Mouse (Mus musculus): ENCODE data around the gene Dennd2c. TPM values are rescaled to one million over a fixed set of nuclear protein-coding genes. Genes with fewer than 3 reads are reported as not detected.
"Not testable (repeated sequence)": the region's sequence is repeated elsewhere in the genome, so short reads cannot be mapped to it uniquely, and the experiment has no call there.

Gene Dennd2c
- polyA plus RNA-seq, 1 experiment, result 0.15 TPM

DNA sequence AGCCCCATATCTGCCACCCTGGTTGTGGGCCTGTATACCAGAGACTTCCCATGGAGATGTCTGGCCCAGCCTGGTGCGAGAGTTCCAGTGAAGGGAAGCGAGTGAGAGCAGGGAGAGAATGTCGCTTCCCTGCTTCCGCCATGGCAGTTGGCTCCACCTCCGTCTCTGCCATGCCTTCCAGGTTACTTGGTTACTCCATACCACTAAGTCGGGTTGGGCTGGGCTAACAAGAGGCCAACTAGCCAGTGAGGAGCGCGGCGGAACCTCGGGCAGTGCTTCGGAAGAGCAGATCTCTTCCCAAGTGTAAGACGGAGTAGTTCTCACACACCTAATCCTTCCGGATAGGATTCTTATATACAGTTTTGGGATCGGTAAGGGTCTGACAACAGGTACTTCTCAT is 80.4 kb downstream of the Dennd2c start:
- no peaks in the 10 kb centered on the region for H3K4me1 ChIP-seq (ENCODE audit: control insufficient read depth, insufficient read depth, insufficient read length, low read length)
- no peak overlapping the region for H3K27ac ChIP-seq (ENCODE audit: insufficient read depth, low read depth, low read length)
- H3K36me3 ChIP-seq (ENCODE audit: control insufficient read depth, insufficient read depth, low read length), result peaks cover 9% of the 10 kb centered on the region
- H3K4me3 ChIP-seq (ENCODE audit: low read depth, low read length), result no peak overlapping the region
- H3K27me3 ChIP-seq (ENCODE audit: control insufficient read depth, insufficient read depth, low read length), result no peaks in the 10 kb centered on the region
- 83% methylated on average over 14 of the region's 14 CpGs for WGBS
- TF ChIP-seq POLR2A (IDR thresholded peaks at IDR 0.05; ENCODE audit: low read depth, low read length), result no peak
- TF ChIP-seq CTCF (IDR thresholded peaks at IDR 0.05; ENCODE audit: extremely low read depth, insufficient read length, insufficient replicate concordance, low read depth, low read length), result no peak

DNA sequence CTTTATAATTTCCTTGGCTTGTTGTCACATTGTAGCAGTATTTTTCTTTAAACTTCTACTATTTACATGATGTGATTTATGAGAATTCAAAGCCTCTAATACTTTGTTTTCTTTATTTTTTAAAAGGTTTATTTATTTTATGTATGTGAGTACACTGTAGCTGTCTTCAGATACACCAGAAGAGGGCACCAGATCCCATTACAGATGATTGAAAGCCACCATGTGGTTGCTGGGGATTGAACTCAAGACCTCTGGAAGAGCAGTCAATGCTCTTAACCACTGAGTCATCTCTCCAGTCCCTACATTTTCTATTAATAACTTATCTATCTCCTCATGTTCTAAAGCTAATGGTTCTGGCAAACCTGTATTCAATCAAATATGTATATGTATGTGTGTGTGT is 82.1 kb downstream of the Dennd2c start:
- not testable (repeated sequence) for H3K4me3 ChIP-seq (ENCODE audit: low read depth, low read length); H3K27ac ChIP-seq (ENCODE audit: insufficient read depth, low read depth, low read length); H3K4me1 ChIP-seq (ENCODE audit: control insufficient read depth, insufficient read depth, insufficient read length, low read length); H3K36me3 ChIP-seq (ENCODE audit: control insufficient read depth, insufficient read depth, low read length); H3K27me3 ChIP-seq (ENCODE audit: control insufficient read depth, insufficient read depth, low read length)

DNA sequence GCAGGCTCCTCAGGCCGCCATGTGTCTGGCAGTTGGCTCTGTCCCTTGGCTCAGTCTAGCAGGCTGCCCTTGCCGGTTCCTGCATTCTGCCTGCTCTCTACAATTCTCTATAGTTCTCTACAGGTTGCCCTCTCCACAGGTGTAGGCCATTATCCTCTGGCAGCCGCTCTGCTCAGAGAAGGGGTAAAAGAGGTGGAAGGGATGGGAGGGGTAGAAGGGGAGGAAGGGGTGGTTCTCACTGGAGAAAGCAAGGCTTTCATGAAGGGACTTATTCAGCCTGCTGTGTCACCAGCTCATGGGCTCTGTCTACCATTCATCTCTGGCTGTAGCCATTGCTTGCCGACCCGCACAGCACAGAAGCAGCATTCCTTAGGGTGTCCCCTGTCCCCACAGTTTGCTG is 86.0 kb downstream of the Dennd2c start:
- Histone ChIP-seq H3K4me3 (ENCODE audit: low read depth, low read length) (no peak overlapping the region), H3K36me3 (ENCODE audit: control insufficient read depth, insufficient read depth, low read length) (no peaks in the 10 kb centered on the region), H3K4me1 (ENCODE audit: control insufficient read depth, insufficient read depth, insufficient read length, low read length) (no peaks in the 10 kb centered on the region), H3K27ac (ENCODE audit: insufficient read depth, low read depth, low read length) (no peak overlapping the region), H3K27me3 (ENCODE audit: control insufficient read depth, insufficient read depth, low read length) (no peaks in the 10 kb centered on the region)
- WGBS, result 89% methylated on average over 5 of the region's 5 CpGs
- TF ChIP-seq POLR2A (IDR thresholded peaks at IDR 0.05; ENCODE audit: low read depth, low read length) (no peak), CTCF (IDR thresholded peaks at IDR 0.05; ENCODE audit: extremely low read depth, insufficient read length, insufficient replicate concordance, low read depth, low read length) (no peak)

DNA sequence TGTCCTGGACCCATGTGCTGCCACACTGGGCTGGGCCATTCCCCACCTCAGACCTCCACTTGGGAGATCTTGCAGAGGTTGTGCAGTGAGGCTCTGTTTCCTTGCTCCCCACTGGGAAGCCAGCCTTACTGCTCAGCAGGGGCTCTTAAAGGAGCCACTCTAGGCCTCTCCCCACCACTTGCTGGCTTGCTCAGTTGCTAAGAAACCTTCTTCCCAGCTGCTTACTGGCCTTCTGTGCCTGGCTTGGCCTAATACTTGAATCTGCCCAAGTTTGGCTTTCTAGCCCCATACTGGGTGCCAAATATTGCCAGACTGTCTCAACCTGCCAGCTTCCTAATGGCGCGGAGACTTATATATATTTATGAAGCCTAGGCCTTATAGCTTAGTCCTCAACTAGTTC is 86.5 kb downstream of the Dennd2c start:
- WGBS, result 96% methylated on average over 2 of the region's 2 CpGs
- no peaks in the 10 kb centered on the region for H3K36me3 ChIP-seq (ENCODE audit: control insufficient read depth, insufficient read depth, low read length)
- H3K27ac ChIP-seq (ENCODE audit: insufficient read depth, low read depth, low read length), result no peak overlapping the region

DNA sequence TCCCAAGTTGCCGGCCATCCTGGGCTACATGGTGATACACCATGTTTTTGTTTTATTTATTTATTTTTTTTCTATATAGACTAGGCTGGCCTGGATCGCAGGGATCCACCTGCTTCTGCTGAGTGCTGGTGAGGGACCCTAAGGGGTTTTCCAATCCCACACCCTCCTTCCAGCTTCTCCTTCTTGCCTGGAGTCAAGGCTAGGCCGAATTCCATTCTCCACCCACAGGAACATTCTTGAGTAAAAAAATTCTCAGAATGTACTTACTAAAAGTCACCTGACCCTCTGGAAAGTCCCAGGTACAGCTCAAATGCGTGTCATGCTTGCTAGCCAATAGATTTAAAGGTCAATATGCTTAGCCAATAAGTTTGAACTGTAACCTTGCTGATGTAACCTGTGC is 89.8 kb downstream of the Dennd2c start:
- WGBS, result 93% methylated on average over 4 of the region's 4 CpGs
- TF ChIP-seq CTCF (IDR thresholded peaks at IDR 0.05; ENCODE audit: extremely low read depth, insufficient read length, insufficient replicate concordance, low read depth, low read length), result no peak
- TF ChIP-seq POLR2A (IDR thresholded peaks at IDR 0.05; ENCODE audit: low read depth, low read length), result no peak
- H3K4me1 ChIP-seq (ENCODE audit: control insufficient read depth, insufficient read depth, insufficient read length, low read length), result no peaks in the 10 kb centered on the region

More for the DNA sequence above, 86.5 kb downstream of the Dennd2c start:
- no peaks in the 10 kb centered on the region for H3K27me3 ChIP-seq (ENCODE audit: control insufficient read depth, insufficient read depth, low read length)
- H3K4me1 ChIP-seq (ENCODE audit: control insufficient read depth, insufficient read depth, insufficient read length, low read length), result no peaks in the 10 kb centered on the region
- TF ChIP-seq CTCF (IDR thresholded peaks at IDR 0.05; ENCODE audit: extremely low read depth, insufficient read length, insufficient replicate concordance, low read depth, low read length) (no peak), POLR2A (IDR thresholded peaks at IDR 0.05; ENCODE audit: low read depth, low read length) (no peak)
- H3K4me3 ChIP-seq (ENCODE audit: low read depth, low read length), result no peak overlapping the region

DNA sequence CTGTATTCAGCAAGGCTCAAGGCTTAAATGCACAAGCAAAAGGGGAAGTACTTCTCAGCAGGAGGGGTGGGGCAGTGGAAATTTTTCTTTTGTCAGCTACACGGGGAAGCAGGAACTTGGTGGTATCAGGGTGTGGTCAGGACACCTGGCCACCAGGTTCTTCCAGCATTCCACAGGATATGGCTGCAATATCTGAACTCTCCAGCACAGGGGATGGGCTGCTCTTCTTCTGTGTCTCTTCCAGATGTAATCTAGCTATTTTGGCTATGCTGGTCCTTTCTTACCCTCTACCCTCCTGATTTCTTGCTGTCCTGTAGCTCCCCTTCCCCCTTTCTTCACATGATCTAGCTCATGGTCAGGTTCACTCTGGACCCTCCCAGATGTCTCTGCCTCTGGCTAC is 90.8 kb downstream of the Dennd2c start:
- H3K4me1 ChIP-seq (ENCODE audit: control insufficient read depth, insufficient read depth, insufficient read length, low read length), result no peaks in the 10 kb centered on the region
- no peaks in the 10 kb centered on the region for H3K27me3 ChIP-seq (ENCODE audit: control insufficient read depth, insufficient read depth, low read length)
- no peak overlapping the region for H3K4me3 ChIP-seq (ENCODE audit: low read depth, low read length)
- WGBS, result 17% methylated on average over 1 of the region's 1 CpGs
- TF ChIP-seq POLR2A (IDR thresholded peaks at IDR 0.05; ENCODE audit: low read depth, low read length), result no peak
- TF ChIP-seq CTCF (IDR thresholded peaks at IDR 0.05; ENCODE audit: extremely low read depth, insufficient read length, insufficient replicate concordance, low read depth, low read length), result no peak
- H3K27ac ChIP-seq (ENCODE audit: insufficient read depth, low read depth, low read length), result no peak overlapping the region
- no peaks in the 10 kb centered on the region for H3K36me3 ChIP-seq (ENCODE audit: control insufficient read depth, insufficient read depth, low read length)

More for the DNA sequence above, 89.8 kb downstream of the Dennd2c start:
- Histone ChIP-seq H3K4me3 (ENCODE audit: low read depth, low read length) (no peak overlapping the region), H3K36me3 (ENCODE audit: control insufficient read depth, insufficient read depth, low read length) (no peaks in the 10 kb centered on the region), H3K27me3 (ENCODE audit: control insufficient read depth, insufficient read depth, low read length) (no peaks in the 10 kb centered on the region), H3K27ac (ENCODE audit: insufficient read depth, low read depth, low read length) (no peak overlapping the region)

DNA sequence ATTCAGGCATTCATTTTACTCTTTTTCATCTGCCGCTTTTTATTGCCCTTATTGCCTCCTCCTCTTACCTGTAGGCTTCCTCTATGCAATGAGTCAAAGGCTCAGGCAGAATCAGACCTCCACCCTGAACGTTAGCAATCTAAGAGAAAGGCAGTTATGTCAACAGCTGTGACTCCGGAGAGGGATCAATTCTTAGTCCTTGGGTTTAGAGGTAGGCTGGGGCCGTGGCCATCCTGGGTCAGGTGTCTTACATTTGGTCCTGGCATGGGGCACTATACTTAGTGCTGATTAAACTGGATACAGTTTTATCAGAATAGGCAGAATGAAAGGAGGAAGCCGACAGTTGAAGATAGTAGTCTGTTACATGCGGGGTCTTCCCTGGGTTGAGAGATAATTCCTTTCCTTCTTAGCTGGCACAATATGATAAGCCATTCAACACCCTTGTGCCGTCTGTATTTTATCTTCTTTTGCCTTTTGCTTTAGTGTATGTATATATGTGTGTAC is 94.0 kb downstream of the Dennd2c start:
- TF ChIP-seq CTCF (IDR thresholded peaks at IDR 0.05; ENCODE audit: extremely low read depth, insufficient read length, insufficient replicate concordance, low read depth, low read length) (no peak), POLR2A (IDR thresholded peaks at IDR 0.05; ENCODE audit: low read depth, low read length) (no peak)
- WGBS, result 32% methylated on average over 7 of the region's 7 CpGs
- H3K4me1 ChIP-seq (ENCODE audit: control insufficient read depth, insufficient read depth, insufficient read length, low read length), result no peaks in the 10 kb centered on the region
- H3K36me3 ChIP-seq (ENCODE audit: control insufficient read depth, insufficient read depth, low read length), result no peaks in the 10 kb centered on the region
- no peak overlapping the region for H3K4me3 ChIP-seq (ENCODE audit: low read depth, low read length)
- H3K27ac ChIP-seq (ENCODE audit: insufficient read depth, low read depth, low read length), result no peak overlapping the region
- H3K27me3 ChIP-seq (ENCODE audit: control insufficient read depth, insufficient read depth, low read length), result no peaks in the 10 kb centered on the region

DNA sequence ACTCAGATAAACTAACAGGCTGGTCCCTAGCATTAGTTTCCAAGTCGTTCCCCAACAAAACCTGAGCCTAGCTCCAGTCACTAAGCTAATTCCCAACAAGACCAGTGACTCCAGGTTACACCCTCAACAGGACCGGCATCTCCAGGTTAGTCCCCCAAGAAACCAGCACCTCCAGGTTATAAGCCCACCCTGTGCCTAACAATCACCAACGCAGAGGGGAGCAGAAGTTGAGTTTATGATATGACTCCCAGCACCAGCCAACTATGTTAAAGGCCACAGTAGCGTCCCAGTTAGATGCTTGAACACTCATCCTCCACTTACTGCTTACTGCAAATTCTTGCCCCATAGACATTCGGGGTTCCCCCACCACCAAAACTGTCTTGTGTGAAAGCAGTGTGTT is 97.0 kb downstream of the Dennd2c start:
- Histone ChIP-seq H3K27me3 (ENCODE audit: control insufficient read depth, insufficient read depth, low read length) (no peaks in the 10 kb centered on the region), H3K4me3 (ENCODE audit: low read depth, low read length) (no peak overlapping the region), H3K27ac (ENCODE audit: insufficient read depth, low read depth, low read length) (no peak overlapping the region), H3K36me3 (ENCODE audit: control insufficient read depth, insufficient read depth, low read length) (no peaks in the 10 kb centered on the region), H3K4me1 (ENCODE audit: control insufficient read depth, insufficient read depth, insufficient read length, low read length) (no peaks in the 10 kb centered on the region)
- 79% methylated on average over 5 of the region's 5 CpGs for WGBS
- TF ChIP-seq POLR2A (IDR thresholded peaks at IDR 0.05; ENCODE audit: low read depth, low read length) (no peak), CTCF (IDR thresholded peaks at IDR 0.05; ENCODE audit: extremely low read depth, insufficient read length, insufficient replicate concordance, low read depth, low read length) (no peak)

DNA sequence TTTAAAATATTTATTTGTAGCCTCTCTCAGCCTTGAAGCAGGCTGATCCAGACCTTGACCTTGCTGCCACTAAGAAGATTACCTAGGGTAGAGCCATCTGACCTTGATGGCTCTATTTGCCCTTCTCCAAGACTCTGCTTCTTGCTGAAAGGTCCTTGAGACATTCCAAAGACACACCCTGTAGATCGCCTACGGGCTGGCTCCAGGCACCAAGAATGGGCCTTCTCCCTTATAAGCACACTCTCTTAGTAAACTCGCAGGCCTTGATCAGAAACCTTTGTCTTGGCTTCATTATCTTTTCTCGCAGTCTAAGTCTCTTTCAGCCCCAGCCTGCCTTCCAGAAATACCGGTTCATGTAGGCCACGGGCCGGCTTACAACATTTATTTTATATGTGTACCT is 98.7 kb downstream of the Dennd2c start:
- not testable (repeated sequence) for H3K4me1 ChIP-seq (ENCODE audit: control insufficient read depth, insufficient read depth, insufficient read length, low read length); H3K36me3 ChIP-seq (ENCODE audit: control insufficient read depth, insufficient read depth, low read length); H3K27me3 ChIP-seq (ENCODE audit: control insufficient read depth, insufficient read depth, low read length); H3K27ac ChIP-seq (ENCODE audit: insufficient read depth, low read depth, low read length); H3K4me3 ChIP-seq (ENCODE audit: low read depth, low read length)
- WGBS, result 95% methylated on average over 7 of the region's 7 CpGs

Measured in small intestine, adult 2 months (tissue).